Mouse (Mus musculus) myocyte (in vitro differentiated cells): ENCODE measurements around the gene Irak1. TPM values are rescaled to one million over a fixed set of nuclear protein-coding genes. Genes with fewer than 3 reads are reported as not detected.
A peak's percentile ranks its signal among the peaks of the same experiment; 100 is the strongest.

Experiments
- H3K27me3 ChIP-seq: one replicate; pipeline ENCODE4 v1.6.1; 2011; ENCODE audit not compliant: control insufficient read depth, insufficient read depth, insufficient read length
- H3K36me3 ChIP-seq: one replicate; pipeline ENCODE4 v1.6.1; 2011; ENCODE audit not compliant: control insufficient read depth, insufficient read depth
- H3K4me2 ChIP-seq: one replicate; pipeline ENCODE4 v1.6.1; 2011; ENCODE audit warnings: low read depth, control low read depth
- H3K4me3 ChIP-seq: one replicate; pipeline ENCODE4 v1.5.1; 2011; ENCODE audit warnings: mild to moderate bottlenecking, control low read depth, moderate library complexity
- H3K79me2 ChIP-seq: one replicate; pipeline ENCODE4 v1.6.1; 2011; ENCODE audit not compliant: control insufficient read depth, insufficient read depth
- H3ac ChIP-seq: one replicate; pipeline ENCODE4 v1.6.1; 2011; ENCODE audit not compliant: control insufficient read depth, insufficient read length
- CEBPB ChIP-seq: IDR thresholded peaks from 2 replicates; pipeline ENCODE4 v1.6.1; 2011; ENCODE audit warnings: mild to moderate bottlenecking, moderate library complexity; ENCODE audit not compliant: poor library complexity, insufficient read depth, severe bottlenecking
- E2F4 ChIP-seq: IDR thresholded peaks from one replicate; pipeline ENCODE4 v1.6.1; 2011; ENCODE audit warnings: mild to moderate bottlenecking, control low read depth, moderate library complexity; ENCODE audit not compliant: insufficient read depth
- MAX ChIP-seq: IDR thresholded peaks from one replicate; pipeline ENCODE4 v1.6.1; 2011; ENCODE audit warnings: low read depth, mild to moderate bottlenecking, control low read depth
- MYOD1 ChIP-seq, 3 experiments: IDR thresholded peaks; one replicate each; pipeline ENCODE4 v1.6.1; 2011; ENCODE audit warnings: control low read depth in 2 of 3, low read depth in 2 of 3, mild to moderate bottlenecking in 2 of 3, moderate library complexity in 1 of 3; ENCODE audit not compliant: insufficient read length in 2 of 3, control insufficient read depth in 1 of 3
- MYOG ChIP-seq, 3 experiments: IDR thresholded peaks; one replicate each; pipeline ENCODE4 v1.6.1; 2011; ENCODE audit warnings: control low read depth in 2 of 3, low read depth in 2 of 3, mild to moderate bottlenecking in 2 of 3; ENCODE audit not compliant: insufficient read length in 2 of 3, control insufficient read depth in 1 of 3, insufficient read depth in 1 of 3
- POLR2A ChIP-seq: IDR thresholded peaks from one replicate; pipeline ENCODE4 v1.6.1; 2011; ENCODE audit warnings: low read depth, mild to moderate bottlenecking, control low read depth, moderate library complexity; ENCODE audit not compliant: insufficient read length
- POLR2AphosphoS2 ChIP-seq: IDR thresholded peaks from one replicate; pipeline ENCODE4 v1.6.1; 2011; ENCODE audit warnings: low read depth, control low read depth; ENCODE audit not compliant: insufficient read length
- REST ChIP-seq: IDR thresholded peaks from one replicate; pipeline ENCODE4 v1.6.1; 2011; ENCODE audit warnings: mild to moderate bottlenecking, control low read depth, moderate library complexity; ENCODE audit not compliant: insufficient read depth, insufficient read length
- SRF ChIP-seq: IDR thresholded peaks from one replicate; pipeline ENCODE4 v1.6.1; 2011; ENCODE audit warnings: low read depth; ENCODE audit not compliant: control insufficient read depth, insufficient read length
- TCF12 ChIP-seq: IDR thresholded peaks from one replicate; pipeline ENCODE4 v1.6.1; 2011; ENCODE audit warnings: mild to moderate bottlenecking, control low read depth; ENCODE audit not compliant: poor library complexity, insufficient read depth, severe bottlenecking
- TCF3 ChIP-seq: IDR thresholded peaks from one replicate; pipeline ENCODE4 v1.6.1; 2011; ENCODE audit warnings: low read depth, control low read depth; ENCODE audit not compliant: insufficient read length
- USF1 ChIP-seq: IDR thresholded peaks from one replicate; pipeline ENCODE4 v1.6.1; 2011; ENCODE audit warnings: low read depth, mild to moderate bottlenecking, control low read depth, moderate library complexity
- polyA plus RNA-seq: library from polyadenylated mRNA; unstranded; fragments of >200 nt; fragmentation: generic; extraction: Trizol; gene quantifications from one replicate; pipeline ENCODE4 v1.2.1, GENCODE M21; 2012; ENCODE audit warnings: missing spikeins

The Irak1 gene
- 28.6 TPM for polyA plus RNA-seq

GRCm38 (mm10) chrX:74023188-74024049 is at the start of gene Irak1:
Irak1 (minus strand) TSS chrX:74023918.
- peak within 1 kb of the TSS; percentile 74 for H3K4me2 ChIP-seq
- peaks cover 3% of the 10 kb centered on the region for H3K36me3 ChIP-seq
- no peaks in the 10 kb centered on the region for H3K79me2 ChIP-seq
- peak within 1 kb of the TSS; percentile 39 for H3K4me3 ChIP-seq
- peak within 1 kb of the TSS; percentile 28 for H3ac ChIP-seq
- TF ChIP-seq MYOG (IDR thresholded peaks at IDR 0.05; ENCODE audit: control insufficient read depth in 1 of 3, insufficient read depth in 1 of 3, insufficient read length in 2 of 3, low read depth in 2 of 3) (no peak), POLR2AphosphoS2 (peak; percentile 14), POLR2A (peak; percentile 43)
- H3K27me3 ChIP-seq, result no peaks in the 10 kb centered on the region

DNA sequence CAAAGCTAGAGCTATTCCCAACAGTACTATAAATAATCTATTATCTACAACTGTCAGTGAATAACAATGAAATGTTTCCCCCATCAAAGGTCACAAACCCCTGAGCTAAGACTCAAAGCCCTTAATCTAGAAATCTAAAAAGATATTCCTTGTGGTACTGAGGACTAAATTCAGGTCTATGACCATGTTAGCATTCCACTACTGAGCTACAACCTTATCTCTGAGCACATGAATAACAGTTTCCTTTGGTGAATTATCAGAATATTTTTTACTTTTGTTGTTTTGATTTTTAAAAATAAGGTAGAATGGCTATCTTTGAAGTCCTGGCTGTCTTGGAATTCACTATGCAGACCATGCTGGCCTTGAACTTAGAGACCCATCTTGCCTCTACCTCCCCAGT is 47.1 kb upstream of the Irak1 start:
- TF ChIP-seq POLR2AphosphoS2 (no peak), CEBPB (no peak), MAX (no peak), TCF12 (no peak), POLR2A (no peak), MYOD1 (IDR thresholded peaks at IDR 0.05; ENCODE audit: control insufficient read depth in 1 of 3, insufficient read length in 2 of 3, low read depth in 2 of 3) (no peak), TCF3 (no peak), REST (no peak), USF1 (no peak), MYOG (IDR thresholded peaks at IDR 0.05; ENCODE audit: control insufficient read depth in 1 of 3, insufficient read depth in 1 of 3, insufficient read length in 2 of 3, low read depth in 2 of 3) (no peak), SRF (no peak), E2F4 (no peak)
- H3ac ChIP-seq, result no peak overlapping the region
- H3K4me2 ChIP-seq, result no peak overlapping the region
- no peak overlapping the region for H3K4me3 ChIP-seq
- peaks cover 70% of the 10 kb centered on the region for H3K79me2 ChIP-seq
- H3K27me3 ChIP-seq, result no peaks in the 10 kb centered on the region
- peaks cover 3% of the 10 kb centered on the region for H3K36me3 ChIP-seq

DNA sequence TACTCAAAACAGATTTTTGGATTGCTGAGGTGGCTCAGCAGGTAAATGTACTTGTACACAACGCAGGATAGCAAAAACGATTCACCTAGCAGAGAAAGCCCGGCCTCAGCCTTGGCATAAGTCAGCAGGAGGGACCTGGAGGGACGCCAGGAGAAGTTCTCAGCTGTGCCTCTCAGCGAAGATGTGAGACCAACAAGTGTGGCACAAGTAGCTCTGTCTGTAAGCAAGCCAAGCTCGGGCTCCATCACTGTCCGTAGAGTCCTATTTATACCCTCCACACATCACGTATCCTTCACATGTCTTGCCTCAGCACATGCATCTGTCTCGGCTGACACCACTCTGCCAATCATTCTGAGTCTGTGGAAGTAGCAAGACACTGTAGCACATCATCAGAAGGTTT is 44.2 kb upstream of the Irak1 start:
- Histone ChIP-seq H3ac (no peak overlapping the region), H3K4me3 (no peak overlapping the region)
- no peak for TF ChIP-seq E2F4
- peak in 2 of 3 experiments; percentile 42 to 60 for TF ChIP-seq MYOD1 (IDR thresholded peaks at IDR 0.05; ENCODE audit: control insufficient read depth in 1 of 3, insufficient read length in 2 of 3, low read depth in 2 of 3)
- peak in 2 of 3 experiments; percentile 28 to 61 for TF ChIP-seq MYOG (IDR thresholded peaks at IDR 0.05; ENCODE audit: control insufficient read depth in 1 of 3, insufficient read depth in 1 of 3, insufficient read length in 2 of 3, low read depth in 2 of 3)

GRCm38 (mm10) chrX:74045107-74045506 is 21.4 kb upstream of the Irak1 start:
- H3K27me3 ChIP-seq, result no peaks in the 10 kb centered on the region
- H3K4me3 ChIP-seq, result no peak overlapping the region
- no peak for TF ChIP-seq MYOG (IDR thresholded peaks at IDR 0.05; ENCODE audit: control insufficient read depth in 1 of 3, insufficient read depth in 1 of 3, insufficient read length in 2 of 3, low read depth in 2 of 3)
- no peak for TF ChIP-seq REST
- no peak for TF ChIP-seq TCF3
- no peak for TF ChIP-seq E2F4
- TF ChIP-seq MAX, result no peak
- TF ChIP-seq MYOD1 (IDR thresholded peaks at IDR 0.05; ENCODE audit: control insufficient read depth in 1 of 3, insufficient read length in 2 of 3, low read depth in 2 of 3), result no peak
- H3K79me2 ChIP-seq, result peaks cover 20% of the 10 kb centered on the region
- H3ac ChIP-seq, result no peak overlapping the region
- H3K36me3 ChIP-seq, result no peaks in the 10 kb centered on the region
- H3K4me2 ChIP-seq, result no peak overlapping the region

More for the DNA sequence above, 44.2 kb upstream of the Irak1 start:
- Histone ChIP-seq H3K27me3 (no peaks in the 10 kb centered on the region), H3K79me2 (peaks cover 53% of the 10 kb centered on the region), H3K4me2 (no peak overlapping the region), H3K36me3 (peaks cover 3% of the 10 kb centered on the region)

GRCm38 (mm10) chrX:74037702-74038375 is 14.1 kb upstream of the Irak1 start:
- H3K27me3 ChIP-seq, result no peaks in the 10 kb centered on the region
- TF ChIP-seq USF1 (no peak), MYOD1 (IDR thresholded peaks at IDR 0.05; ENCODE audit: control insufficient read depth in 1 of 3, insufficient read length in 2 of 3, low read depth in 2 of 3) (no peak), TCF12 (no peak), CEBPB (no peak), TCF3 (no peak), MYOG (IDR thresholded peaks at IDR 0.05; ENCODE audit: control insufficient read depth in 1 of 3, insufficient read depth in 1 of 3, insufficient read length in 2 of 3, low read depth in 2 of 3) (no peak), E2F4 (no peak), POLR2A (no peak), SRF (no peak), POLR2AphosphoS2 (no peak), MAX (no peak), REST (no peak)
- H3K79me2 ChIP-seq, result peaks cover 11% of the 10 kb centered on the region
- H3ac ChIP-seq, result no peak overlapping the region
- peaks cover 5% of the 10 kb centered on the region for H3K36me3 ChIP-seq
- no peak overlapping the region for H3K4me3 ChIP-seq
- H3K4me2 ChIP-seq, result no peak overlapping the region
